18 mouse cellular contexts compared by ENCODE assay signal in the genomic region with DNA sequence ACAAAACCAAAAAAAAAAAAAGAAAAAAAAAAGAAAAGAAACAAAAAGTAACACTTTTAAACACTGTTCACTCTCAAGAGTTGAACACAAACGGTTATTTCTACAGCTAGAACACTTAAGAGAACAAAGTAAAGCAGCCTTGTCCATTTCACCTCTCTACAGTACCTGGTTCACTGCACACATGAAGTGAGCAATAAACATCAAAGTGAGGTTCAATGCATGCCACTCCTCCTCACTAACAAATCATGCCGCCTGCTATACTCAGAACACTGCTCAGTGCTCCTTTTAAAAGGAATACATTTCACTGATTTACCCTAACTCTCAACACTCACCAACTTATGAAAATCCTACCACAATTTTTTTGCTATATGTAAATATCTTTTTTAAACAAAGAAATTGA.
"Had no signal": no experiment of that assay in that cellular context is flagged by ENCODE, and none has a peak within 500 bp of the region (broad histone marks: within the 10 kb centered on the region; RNA-seq: fewer than 3 reads in every experiment).

No protein-coding gene starts in this region.

- H3K9ac ChIP-seq: lung, embryonic 14.5 days; midbrain, embryonic 12.5 days; neural tube, embryonic 13.5 days; neural tube, embryonic 15.5 days had no signal

- H3K9me3 ChIP-seq: midbrain, embryonic 10.5 days; midbrain, embryonic 12.5 days; neural tube, embryonic 13.5 days; neural tube, embryonic 15.5 days had no signal

- DNase-seq: lung, adult 18-20 months; lung, embryonic 14.5 days; lung, postnatal 10 days; lung, postnatal 4 days; midbrain, embryonic 14.5 days; right cerebral cortex, adult 18-20 months; right cerebral cortex, postnatal 25 days; right cerebral cortex, postnatal 4 days; spleen, adult 18-20 months; thymus, adult 18-20 months; thymus, postnatal 14 days; thymus, postnatal 36 days had no signal

- H3K4me2 ChIP-seq: lung, embryonic 14.5 days; midbrain, embryonic 12.5 days; neural tube, embryonic 13.5 days; neural tube, embryonic 15.5 days had no signal

- ATAC-seq: midbrain, embryonic 16.5 days had no signal

- H3K4me3 ChIP-seq: midbrain, embryonic 10.5 days; midbrain, embryonic 12.5 days; myocyte; neural tube, embryonic 13.5 days; neural tube, embryonic 15.5 days had no signal

- H3K27ac ChIP-seq: midbrain, embryonic 10.5 days; midbrain, embryonic 12.5 days; neural tube, embryonic 13.5 days; neural tube, embryonic 15.5 days had no signal

- H3K4me1 ChIP-seq: midbrain, embryonic 10.5 days; midbrain, embryonic 12.5 days; neural tube, embryonic 13.5 days; neural tube, embryonic 15.5 days had no signal

- H3K27me3 ChIP-seq: midbrain, embryonic 12.5 days; neural tube, embryonic 13.5 days; neural tube, embryonic 15.5 days had no signal
